Mouse (Mus musculus) ES-E14 (cell line): ENCODE results near the gene Nfe2l2. TPM values are rescaled to one million over a fixed set of nuclear protein-coding genes. Genes with fewer than 3 reads are reported as not detected.

Experiments used
- DNase-seq: peaks from one replicate; pipeline ENCODE4 v3.0.0-alpha.2; 2013; ENCODE audit warnings: low read depth, low spot score
- H3K27ac ChIP-seq: 2 replicates; pipeline ENCODE4 v1.5.1; 2012; ENCODE audit warnings: low read depth, mild to moderate bottlenecking, low read length, moderate library complexity, mixed read lengths; ENCODE audit not compliant: poor library complexity, insufficient read depth, severe bottlenecking
- H3K36me3 ChIP-seq: 2 replicates; pipeline ENCODE4 v1.6.1; 2012; ENCODE audit warnings: mild to moderate bottlenecking, low read length, moderate library complexity, mixed read lengths; ENCODE audit not compliant: control insufficient read depth, poor library complexity, insufficient read depth, severe bottlenecking
- H3K4me1 ChIP-seq, 2 experiments: fragments of 150-350 bp in 1 of 2; sonication (generic) in 1 of 2; 2 replicates each; pipeline ENCODE4 v1.6.1; 2012; ENCODE audit warnings: low read length in 2 of 2, mild to moderate bottlenecking in 1 of 2, mixed read lengths in 1 of 2; ENCODE audit not compliant: control insufficient read depth in 2 of 2, insufficient read depth in 2 of 2, poor library complexity in 1 of 2
- H3K4me3 ChIP-seq, 2 experiments: fragments of 150-350 bp in 1 of 2; sonication (generic) in 1 of 2; 2 replicates each; pipeline ENCODE4 v1.5.1; 2012; ENCODE audit warnings: low read length in 2 of 2, low read depth in 1 of 2, mild to moderate bottlenecking in 1 of 2, mixed read lengths in 1 of 2; ENCODE audit not compliant: insufficient read depth in 1 of 2, poor library complexity in 1 of 2, severe bottlenecking in 1 of 2
- H3K9ac ChIP-seq: 2 replicates; pipeline ENCODE4 v1.6.1; 2012; ENCODE audit warnings: low read depth, mild to moderate bottlenecking, low read length, mixed read lengths; ENCODE audit not compliant: poor library complexity, insufficient read depth, severe bottlenecking
- H3K9me3 ChIP-seq: fragments of 150-350 bp; sonication (generic); 2 replicates; pipeline ENCODE4 v1.6.1; 2012; ENCODE audit warnings: low read depth, mild to moderate bottlenecking, low read length; ENCODE audit not compliant: control insufficient read depth, insufficient read depth
- CHD2 ChIP-seq: IDR thresholded peaks from 2 replicates; pipeline ENCODE4 v1.6.1; 2014; ENCODE audit warnings: mild to moderate bottlenecking, low read depth, low read length, inconsistent platforms
- HCFC1 ChIP-seq: IDR thresholded peaks from 2 replicates; pipeline ENCODE4 v1.6.1; 2012; ENCODE audit warnings: low read length, inconsistent platforms, borderline replicate concordance; ENCODE audit not compliant: insufficient read depth
- MAFK ChIP-seq: IDR thresholded peaks from 2 replicates; pipeline ENCODE4 v1.6.1; 2014; ENCODE audit warnings: mild to moderate bottlenecking, low read depth, low read length, inconsistent platforms; ENCODE audit not compliant: insufficient read depth
- ZC3H11A ChIP-seq: IDR thresholded peaks from 2 replicates; pipeline ENCODE4 v1.6.1; 2012; ENCODE audit warnings: low read depth, mild to moderate bottlenecking, inconsistent platforms, low read length, borderline replicate concordance
- ZNF384 ChIP-seq: IDR thresholded peaks from 2 replicates; pipeline ENCODE4 v1.6.1; 2012; ENCODE audit warnings: low read depth, low read length, inconsistent platforms
- in situ Hi-C, 2 experiments: fragments of 600-800 bp; cut with MboI; formaldehyde crosslinking; loops; one replicate each; pipeline ENCODE4 v1.15.1; 2025; ENCODE audit warnings: low sequenced_read_pairs in 2 of 2, inconsistent platforms in 1 of 2; ENCODE audit not compliant: unreplicated experiment in 2 of 2
- total RNA-seq: library from RNA; depleted of rRNA; stranded (reverse); fragments of 300-350 nt; gene quantifications from 2 replicates; pipeline ENCODE4 v1.2.3, GENCODE M21; 2012

Nfe2l2 gene
- total RNA-seq, 1 experiment: 28.4 TPM

- TF ChIP-seq HCFC1: no peak
- no peak for TF ChIP-seq ZC3H11A
- TF ChIP-seq MAFK: no peak
- TF ChIP-seq CHD2: no peak
- TF ChIP-seq ZNF384: no peak
- Histone ChIP-seq H3K27ac (no peak overlapping the region), H3K9ac (no peak overlapping the region), H3K9me3 (no peaks in the 10 kb centered on the region), H3K4me1 (peaks cover 22 to 24% of the 10 kb centered on the region in 2 experiments), H3K36me3 (peaks cover 2% of the 10 kb centered on the region; the same call in 1 of the 2 replicates), H3K4me3 (peak overlapping the region in 1 of 2 experiments; percentile 91; a peak in 2 of 4 replicates)
- in situ Hi-C loops: no loop called here
- DNase-seq: no peak
Observed at GRCm38 (mm10) chr2:75701822-75702587, 2.4 kb downstream of the Nfe2l2 start.

GRCm38 (mm10) chr2:75701207-75701606 lies 3.2 kb downstream of the Nfe2l2 start:
- no peak overlapping the region for H3K9ac ChIP-seq
- DNase-seq: no peak
- H3K27ac ChIP-seq: no peak overlapping the region
- no peak overlapping the region for H3K4me3 ChIP-seq
- in situ Hi-C loops: no loop called here
- peaks cover 2% of the 10 kb centered on the region; the same call in 1 of the 2 replicates for H3K36me3 ChIP-seq
- H3K4me1 ChIP-seq: peaks cover 22 to 26% of the 10 kb centered on the region in 2 experiments
- TF ChIP-seq CHD2 (no peak), ZC3H11A (no peak), ZNF384 (no peak), HCFC1 (no peak), MAFK (no peak)
- no peaks in the 10 kb centered on the region for H3K9me3 ChIP-seq

GRCm38 (mm10) chr2:75700543-75700942 lies 3.9 kb downstream of the Nfe2l2 start:
- no peak overlapping the region for H3K9ac ChIP-seq
- no peak overlapping the region for H3K27ac ChIP-seq
- H3K36me3 ChIP-seq: peaks cover 2% of the 10 kb centered on the region; the same call in 1 of the 2 replicates
- in situ Hi-C loops: no loop called here
- DNase-seq: no peak
- TF ChIP-seq ZC3H11A (no peak), CHD2 (no peak)
- peaks cover 23 to 29% of the 10 kb centered on the region in 2 experiments for H3K4me1 ChIP-seq
- H3K9me3 ChIP-seq: no peaks in the 10 kb centered on the region
- H3K4me3 ChIP-seq: no peak overlapping the region

- Histone ChIP-seq H3K36me3 (peaks cover 2% of the 10 kb centered on the region; the same call in 1 of the 2 replicates), H3K9me3 (no peaks in the 10 kb centered on the region), H3K4me3 (no peak overlapping the region), H3K27ac (no peak overlapping the region), H3K4me1 (peaks cover 22 to 29% of the 10 kb centered on the region in 2 experiments), H3K9ac (no peak overlapping the region)
- no peak for DNase-seq
- TF ChIP-seq MAFK (no peak), ZC3H11A (no peak), HCFC1 (no peak), ZNF384 (no peak), CHD2 (no peak)
- in situ Hi-C loops: no loop called here
Observed at GRCm38 (mm10) chr2:75698874-75699273, 5.6 kb downstream of the Nfe2l2 start.

GRCm38 (mm10) chr2:75698007-75698406 lies 6.4 kb downstream of the Nfe2l2 start:
- H3K36me3 ChIP-seq: peaks cover 2% of the 10 kb centered on the region; the same call in 1 of the 2 replicates
- H3K27ac ChIP-seq: no peak overlapping the region
- no peak overlapping the region for H3K4me3 ChIP-seq
- H3K4me1 ChIP-seq: peaks cover 22 to 37% of the 10 kb centered on the region in 2 experiments
- no peak overlapping the region for H3K9ac ChIP-seq
- no peak for DNase-seq
- no peaks in the 10 kb centered on the region for H3K9me3 ChIP-seq
- in situ Hi-C loops: no loop called here
- TF ChIP-seq HCFC1 (no peak), MAFK (no peak), CHD2 (no peak), ZC3H11A (no peak), ZNF384 (no peak)
